Mouse (Mus musculus) heart, adult 2 months (tissue): Measurements from ENCODE around the gene 3110021N24Rik. TPM values are rescaled to one million over a fixed set of nuclear protein-coding genes. Genes with fewer than 3 reads are reported as not detected.

ENCODE experiments used
- DNase-seq, 2 experiments: peaks; one replicate each; pipeline ENCODE4 v3.0.0; 2021
- H3K27ac ChIP-seq: fragments of 200-600 bp; 2 replicates; pipeline ENCODE4 v1.8.1; 2022
- H3K27me3 ChIP-seq: fragments of 200-500 bp; 2 replicates; pipeline ENCODE4 v1.6.1; 2012; ENCODE audit warnings: mild to moderate bottlenecking, low read length, inconsistent platforms, mixed read lengths; ENCODE audit not compliant: control insufficient read depth, insufficient read depth
- H3K36me3 ChIP-seq: fragments of 200-500 bp; 2 replicates; pipeline ENCODE4 v1.6.1; 2012; ENCODE audit warnings: low read length, inconsistent platforms; ENCODE audit not compliant: control insufficient read depth, insufficient read depth
- H3K4me1 ChIP-seq: fragments of 200-500 bp; 2 replicates; pipeline ENCODE4 v1.6.1; 2011; ENCODE audit warnings: low read length; ENCODE audit not compliant: control insufficient read depth, insufficient read depth
- H3K4me3 ChIP-seq: fragments of 200-600 bp; 2 replicates; pipeline ENCODE4 v1.8.1; 2022
- H3K79me2 ChIP-seq: fragments of 200-500 bp; replicated peaks from 2 replicates; pipeline ENCODE4 v1.6.1; 2012; ENCODE audit warnings: mild to moderate bottlenecking, inconsistent platforms, low read length, moderate library complexity, mixed read lengths; ENCODE audit not compliant: control insufficient read depth, insufficient read depth
- H3K9ac ChIP-seq: fragments of 200-500 bp; 2 replicates; pipeline ENCODE4 v1.6.1; 2012; ENCODE audit warnings: low read depth, mild to moderate bottlenecking, control low read depth, inconsistent platforms, low read length, mixed read lengths
- CTCF ChIP-seq: fragments of 200-600 bp; IDR thresholded peaks from 2 replicates; pipeline ENCODE4 v1.8.1; 2022; ENCODE audit warnings: antibody characterized with exemption, mild to moderate bottlenecking, moderate library complexity
- EP300 ChIP-seq: fragments of 200-500 bp; IDR thresholded peaks from 2 replicates; pipeline ENCODE4 v1.6.1; 2011; ENCODE audit warnings: low read depth, low read length, control low read depth; ENCODE audit not compliant: insufficient read depth
- POLR2A ChIP-seq: fragments of 200-500 bp; IDR thresholded peaks from 2 replicates; pipeline ENCODE4 v1.6.1; 2011; ENCODE audit warnings: mild to moderate bottlenecking, low read depth, low read length, control low read depth; ENCODE audit not compliant: insufficient read depth
- WGBS: fragments of 180-500 bp; shearing (Covaris S2); methylation state at CpG from one replicate; pipeline ENCODE4 v1.1.7; 2018; 5-methylcytosine and 5-hydroxymethylcytosine counted together
- intact Hi-C: fragments of 180-260 bp; cut with DNase I; formaldehyde crosslinking; loops from one replicate; pipeline ENCODE4 v1.15.1; 2025
- polyA plus RNA-seq: library from polyadenylated mRNA; depleted of rRNA; stranded (reverse); fragments of >200 nt; gene quantifications from 2 replicates; pipeline ENCODE4 v1.2.3, GENCODE M21; 2012
- total RNA-seq, 2 experiments: library from RNA; stranded (reverse); gene quantifications; 2 replicates each; pipeline ENCODE4 v1.2.3; 2021

Gene 3110021N24Rik
- total and polyA plus RNA-seq, 3 experiments = 0.10 to 0.36 (median 0.26) TPM

DNA sequence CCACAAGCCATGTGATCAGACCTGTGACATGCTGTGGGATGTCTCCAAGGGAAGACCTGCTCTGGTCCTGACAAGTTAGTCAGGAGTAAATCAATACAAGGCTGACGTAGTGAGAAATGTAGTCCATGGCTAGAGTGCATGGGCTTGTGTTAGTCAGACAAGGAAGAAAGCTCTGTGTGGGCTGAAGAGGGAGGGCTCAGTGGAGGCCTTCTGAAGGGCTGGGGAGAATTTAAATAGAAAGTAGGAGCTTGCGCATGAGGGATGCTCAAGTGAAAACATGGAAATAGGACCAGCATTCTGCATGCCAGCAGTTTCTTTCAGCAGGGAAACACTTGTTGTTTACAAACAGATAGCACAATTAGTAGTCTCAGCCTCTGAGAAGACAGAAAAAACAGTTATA, 84.1 kb downstream of the 3110021N24Rik start:
- 94% methylated on average over 2 of the region's 2 CpGs for WGBS
- H3K27ac ChIP-seq = no peak overlapping the region
- no peak overlapping the region for H3K9ac ChIP-seq
- H3K27me3 ChIP-seq = no peaks in the 10 kb centered on the region
- H3K36me3 ChIP-seq = no peaks in the 10 kb centered on the region
- no peak overlapping the region for H3K4me3 ChIP-seq
- intact Hi-C loops = no loop called here
- H3K79me2 ChIP-seq = no peaks in the 10 kb centered on the region
- TF ChIP-seq CTCF (no peak), EP300 (no peak), POLR2A (no peak)
- peaks cover 1% of the 10 kb centered on the region for H3K4me1 ChIP-seq
- DNase-seq = no peak

DNA sequence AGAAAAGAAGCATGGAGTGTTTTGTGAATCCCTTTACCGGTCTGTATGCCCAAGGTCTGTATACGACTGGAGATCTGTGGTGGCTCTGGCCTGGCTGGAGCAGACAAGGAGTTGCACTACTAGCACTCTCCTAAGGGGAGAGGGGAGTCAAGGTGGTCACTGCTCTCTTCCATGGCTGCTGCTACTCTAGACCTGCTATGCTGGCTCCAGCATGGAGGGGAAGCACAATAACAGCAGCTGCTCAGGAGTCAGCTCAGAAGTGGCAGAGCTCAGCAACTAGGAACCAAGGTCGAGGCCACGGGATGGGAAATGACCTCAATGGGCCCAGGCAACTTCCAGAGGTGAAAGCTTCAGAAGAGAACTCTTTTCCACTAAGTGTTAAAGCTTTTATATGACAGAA, 91.7 kb downstream of the 3110021N24Rik start:
- TF ChIP-seq EP300 (no peak), CTCF (no peak), POLR2A (no peak)
- Histone ChIP-seq H3K27ac (no peak overlapping the region), H3K4me1 (no peaks in the 10 kb centered on the region), H3K36me3 (no peaks in the 10 kb centered on the region), H3K9ac (no peak overlapping the region), H3K79me2 (no peaks in the 10 kb centered on the region), H3K4me3 (no peak overlapping the region), H3K27me3 (no peaks in the 10 kb centered on the region)
- WGBS = 53% methylated on average over 4 of the region's 4 CpGs
- intact Hi-C loops = no loop called here
- DNase-seq = no peak

DNA sequence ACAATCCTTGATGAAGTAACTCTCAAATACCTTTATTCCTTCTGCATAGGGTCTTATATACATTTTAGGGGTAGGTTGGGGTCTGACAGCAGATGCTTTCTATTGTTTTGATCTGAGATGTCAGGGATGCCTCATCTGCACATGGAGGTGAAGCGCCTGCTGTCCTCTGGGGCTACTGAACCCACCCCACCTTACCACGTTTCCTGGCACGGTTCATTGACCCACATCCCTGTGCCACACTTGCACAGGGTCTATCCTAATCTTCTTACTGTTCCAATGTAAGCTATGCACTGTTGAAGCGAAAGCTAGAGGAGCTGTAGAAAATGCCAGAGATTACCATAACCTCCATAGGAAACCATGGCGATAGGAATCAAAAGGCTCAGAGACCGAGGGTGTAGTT, 92.1 kb downstream of the 3110021N24Rik start:
- no peaks in the 10 kb centered on the region for H3K4me1 ChIP-seq
- intact Hi-C loops = no loop called here
- DNase-seq = no peak
- no peaks in the 10 kb centered on the region for H3K27me3 ChIP-seq
- no peaks in the 10 kb centered on the region for H3K79me2 ChIP-seq
- H3K36me3 ChIP-seq = no peaks in the 10 kb centered on the region
- WGBS = 79% methylated on average over 6 of the region's 6 CpGs
- no peak overlapping the region for H3K4me3 ChIP-seq
- H3K9ac ChIP-seq = no peak overlapping the region
- no peak for TF ChIP-seq CTCF
- TF ChIP-seq POLR2A = no peak
- no peak for TF ChIP-seq EP300
- H3K27ac ChIP-seq = no peak overlapping the region

DNA sequence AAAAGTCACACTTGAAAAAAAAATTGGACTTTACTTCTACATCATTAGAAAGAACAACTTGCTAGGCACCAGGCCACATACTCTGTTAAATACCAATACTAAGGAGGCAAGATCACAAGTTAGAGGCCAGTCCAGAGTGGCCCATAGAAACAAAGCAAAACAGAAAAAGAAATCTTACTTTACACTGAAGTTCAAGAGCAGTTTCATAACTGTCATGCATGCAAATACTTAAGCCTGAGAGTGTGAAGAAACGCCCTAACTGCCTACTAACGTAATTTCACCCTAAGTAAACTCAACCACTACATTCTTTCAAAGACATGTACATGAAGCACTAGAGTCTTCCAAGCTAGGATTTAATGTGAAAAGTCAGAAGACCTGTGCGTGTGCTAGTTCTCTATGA, 106.2 kb downstream of the 3110021N24Rik start:
- no peak for DNase-seq
- TF ChIP-seq POLR2A (no peak), EP300 (no peak), CTCF (no peak)
- Histone ChIP-seq H3K27me3 (no peaks in the 10 kb centered on the region), H3K9ac (no peak overlapping the region), H3K27ac (no peak overlapping the region), H3K36me3 (peaks cover 19% of the 10 kb centered on the region), H3K79me2 (peaks cover 2% of the 10 kb centered on the region; the same call in 1 of the 2 replicates), H3K4me1 (no peaks in the 10 kb centered on the region), H3K4me3 (no peak overlapping the region)
- intact Hi-C loops = no loop called here
- WGBS = 91% methylated on average over 3 of the region's 3 CpGs

DNA sequence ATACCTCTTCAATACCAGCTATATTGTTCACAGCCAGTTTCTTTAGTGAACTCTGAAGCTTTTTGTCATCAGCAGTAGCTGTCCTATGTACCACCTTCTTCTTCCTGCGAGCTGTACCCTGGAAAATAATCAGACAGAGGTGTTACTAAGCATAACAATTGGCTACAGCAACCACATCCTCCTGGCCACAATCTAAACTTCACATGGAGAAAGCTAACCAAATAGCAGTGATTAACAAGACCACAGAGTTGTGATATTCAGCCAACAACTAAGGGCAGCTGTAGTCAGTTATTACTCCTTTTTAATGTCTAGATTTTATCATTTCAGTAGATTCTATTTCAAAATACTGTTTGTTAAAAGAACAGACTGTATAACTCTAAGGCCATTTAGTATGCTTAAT, 106.6 kb downstream of the 3110021N24Rik start:
- Histone ChIP-seq H3K9ac (no peak overlapping the region), H3K27ac (no peak overlapping the region), H3K4me3 (no peak overlapping the region), H3K36me3 (peaks cover 18% of the 10 kb centered on the region), H3K79me2 (peaks cover 2% of the 10 kb centered on the region; the same call in 1 of the 2 replicates), H3K27me3 (no peaks in the 10 kb centered on the region), H3K4me1 (no peaks in the 10 kb centered on the region)
- TF ChIP-seq CTCF (no peak), EP300 (no peak), POLR2A (no peak)
- DNase-seq = no peak
- intact Hi-C loops = no loop called here
- WGBS = 58% methylated on average over 1 of the region's 1 CpGs

GRCm38 (mm10) chr4:108826643-108827042, 107.2 kb downstream of the 3110021N24Rik start:
- H3K27ac ChIP-seq = no peak overlapping the region
- peaks cover under 1% of the 10 kb centered on the region for H3K4me1 ChIP-seq
- 76% methylated on average over 2 of the region's 2 CpGs for WGBS
- TF ChIP-seq CTCF = no peak
- no peak for TF ChIP-seq EP300
- TF ChIP-seq POLR2A = no peak
- no peaks in the 10 kb centered on the region for H3K27me3 ChIP-seq
- H3K79me2 ChIP-seq = peaks cover 2% of the 10 kb centered on the region; the same call in 1 of the 2 replicates
- intact Hi-C loops = no loop called here
- no peak overlapping the region for H3K4me3 ChIP-seq
- no peak for DNase-seq
- no peak overlapping the region for H3K9ac ChIP-seq
- H3K36me3 ChIP-seq = peaks cover 19% of the 10 kb centered on the region
